Mouse (Mus musculus): ENCODE measurements around the gene Olfr814. TPM values are rescaled to one million over a fixed set of nuclear protein-coding genes. Genes with fewer than 3 reads are reported as not detected.
"Not testable (repeated sequence)": the region's sequence is repeated elsewhere in the genome, so short reads cannot be mapped to it uniquely, and the experiment has no call there.

Olfr814 gene
- not detected in 2 replicates for total RNA-seq (2014; fragmentation: Nextera tagmentation)
- 0.05 and 0.06 TPM in 2 replicates for total RNA-seq (2017)
- polyA plus RNA-seq (2012): not detected in 2 replicates

GRCm38 (mm10) chr10:129879751-129880150, at the start of gene Olfr814:
Olfr814 (minus strand) TSS chr10:129879851.
- DNase-seq (ENCODE audit: low spot score); H3K4me1 ChIP-seq (ENCODE audit: insufficient read depth, low read depth, low read length); ATAC-seq (ENCODE audit: extremely low read depth, insufficient number of reproducible peaks, low FRiP score, poor library complexity, severe bottlenecking); H3K9me3 ChIP-seq (replicated peaks); H3K27me3 ChIP-seq (ENCODE audit: insufficient read depth, low read length); H3K36me3 ChIP-seq (replicated peaks); H3K4me3 ChIP-seq (ENCODE audit: low read depth, low read length): not testable (repeated sequence)

GRCm38 (mm10) chr10:129915497-129915896, 35.8 kb upstream of the Olfr814 start, which contains the start of gene Olfr816:
Olfr816 (minus strand) TSS chr10:129915597.
- H3K4me3 ChIP-seq (ENCODE audit: low read depth, low read length): no peak within 1 kb of the TSS
- TF ChIP-seq GATA2 (IDR thresholded peaks at IDR 0.05; ENCODE audit: borderline replicate concordance, low read depth, low read length): no peak
- no peak for TF ChIP-seq TAL1 (conservative IDR thresholded peaks at IDR 0.05; ENCODE audit: low read depth, low read length)
- TF ChIP-seq GATA1 (IDR thresholded peaks at IDR 0.05; ENCODE audit: borderline replicate concordance, low read length): no peak
- TF ChIP-seq POLR2AphosphoS5 (IDR thresholded peaks at IDR 0.05; ENCODE audit: insufficient replicate concordance, low read depth, low read length): no peak
- TF ChIP-seq CTCF (IDR thresholded peaks at IDR 0.05; ENCODE audit: low read depth, low read length): no peak
- H3K4me1 ChIP-seq (ENCODE audit: insufficient read depth, low read depth, low read length): no peaks in the 10 kb centered on the region
- DNase-seq (ENCODE audit: low spot score): no peak
- no peaks in the 10 kb centered on the region for H3K9me3 ChIP-seq (replicated peaks)
- ATAC-seq (ENCODE audit: extremely low read depth, insufficient number of reproducible peaks, low FRiP score, poor library complexity, severe bottlenecking): no peak
- no peaks in the 10 kb centered on the region for H3K27me3 ChIP-seq (ENCODE audit: insufficient read depth, low read length)
- H3K36me3 ChIP-seq (replicated peaks): no peaks in the 10 kb centered on the region

GRCm38 (mm10) chr10:129905767-129906166, 26.1 kb upstream of the Olfr814 start, which contains the start of gene Olfr815:
Olfr815 (minus strand) TSS chr10:129905867.
- H3K36me3 ChIP-seq (replicated peaks); H3K4me3 ChIP-seq (ENCODE audit: low read depth, low read length); H3K27me3 ChIP-seq (ENCODE audit: insufficient read depth, low read length); H3K9me3 ChIP-seq (replicated peaks); ATAC-seq (ENCODE audit: extremely low read depth, insufficient number of reproducible peaks, low FRiP score, poor library complexity, severe bottlenecking); DNase-seq (ENCODE audit: low spot score); H3K4me1 ChIP-seq (ENCODE audit: insufficient read depth, low read depth, low read length): not testable (repeated sequence)

GRCm38 (mm10) chr10:129885934-129886333, 6.3 kb upstream of the Olfr814 start:
- Histone ChIP-seq H3K4me1 (ENCODE audit: insufficient read depth, low read depth, low read length) (no peaks in the 10 kb centered on the region), H3K4me3 (ENCODE audit: low read depth, low read length) (no peak overlapping the region), H3K9me3 (replicated peaks) (no peaks in the 10 kb centered on the region), H3K36me3 (replicated peaks) (no peaks in the 10 kb centered on the region), H3K27me3 (ENCODE audit: insufficient read depth, low read length) (no peaks in the 10 kb centered on the region)
- DNase-seq (ENCODE audit: low spot score) (no peak), ATAC-seq (ENCODE audit: extremely low read depth, insufficient number of reproducible peaks, low FRiP score, poor library complexity, severe bottlenecking) (no peak)
- TF ChIP-seq GATA1 (IDR thresholded peaks at IDR 0.05; ENCODE audit: borderline replicate concordance, low read length) (no peak), GATA2 (IDR thresholded peaks at IDR 0.05; ENCODE audit: borderline replicate concordance, low read depth, low read length) (no peak), POLR2AphosphoS5 (IDR thresholded peaks at IDR 0.05; ENCODE audit: insufficient replicate concordance, low read depth, low read length) (no peak), CTCF (IDR thresholded peaks at IDR 0.05; ENCODE audit: low read depth, low read length) (no peak), TAL1 (conservative IDR thresholded peaks at IDR 0.05; ENCODE audit: low read depth, low read length) (no peak)

- ATAC-seq (ENCODE audit: extremely low read depth, insufficient number of reproducible peaks, low FRiP score, poor library complexity, severe bottlenecking); H3K4me1 ChIP-seq (ENCODE audit: insufficient read depth, low read depth, low read length); DNase-seq (ENCODE audit: low spot score); H3K4me3 ChIP-seq (ENCODE audit: low read depth, low read length); H3K9me3 ChIP-seq (replicated peaks); H3K36me3 ChIP-seq (replicated peaks); H3K27me3 ChIP-seq (ENCODE audit: insufficient read depth, low read length): not testable (repeated sequence)
Measured at GRCm38 (mm10) chr10:129885496-129885895, 5.8 kb upstream of the Olfr814 start.

- DNase-seq (ENCODE audit: low spot score): no peak
- Histone ChIP-seq H3K9me3 (replicated peaks) (no peaks in the 10 kb centered on the region), H3K27me3 (ENCODE audit: insufficient read depth, low read length) (no peaks in the 10 kb centered on the region), H3K4me3 (ENCODE audit: low read depth, low read length) (no peak within 1 kb of the TSS), H3K36me3 (replicated peaks) (no peaks in the 10 kb centered on the region), H3K4me1 (ENCODE audit: insufficient read depth, low read depth, low read length) (no peaks in the 10 kb centered on the region)
- TF ChIP-seq CTCF (IDR thresholded peaks at IDR 0.05; ENCODE audit: low read depth, low read length) (no peak), GATA2 (IDR thresholded peaks at IDR 0.05; ENCODE audit: borderline replicate concordance, low read depth, low read length) (no peak), GATA1 (IDR thresholded peaks at IDR 0.05; ENCODE audit: borderline replicate concordance, low read length) (no peak), TAL1 (conservative IDR thresholded peaks at IDR 0.05; ENCODE audit: low read depth, low read length) (no peak), POLR2AphosphoS5 (IDR thresholded peaks at IDR 0.05; ENCODE audit: insufficient replicate concordance, low read depth, low read length) (no peak)
- no peak for ATAC-seq (ENCODE audit: extremely low read depth, insufficient number of reproducible peaks, low FRiP score, poor library complexity, severe bottlenecking)
Measured at GRCm38 (mm10) chr10:129855067-129855466, 24.6 kb downstream of the Olfr814 start, which contains the start of gene Olfr813. Olfr813 (plus strand) TSS chr10:129855367.

GRCm38 (mm10) chr10:129847343-129847742, 32.3 kb downstream of the Olfr814 start:
- Histone ChIP-seq H3K27me3 (ENCODE audit: insufficient read depth, low read length) (no peaks in the 10 kb centered on the region), H3K4me1 (ENCODE audit: insufficient read depth, low read depth, low read length) (no peaks in the 10 kb centered on the region), H3K9me3 (replicated peaks) (no peaks in the 10 kb centered on the region), H3K36me3 (replicated peaks) (no peaks in the 10 kb centered on the region), H3K4me3 (ENCODE audit: low read depth, low read length) (no peak overlapping the region)
- no peak for ATAC-seq (ENCODE audit: extremely low read depth, insufficient number of reproducible peaks, low FRiP score, poor library complexity, severe bottlenecking)
- no peak for DNase-seq (ENCODE audit: low spot score)
- TF ChIP-seq POLR2AphosphoS5 (IDR thresholded peaks at IDR 0.05; ENCODE audit: insufficient replicate concordance, low read depth, low read length) (no peak), GATA1 (IDR thresholded peaks at IDR 0.05; ENCODE audit: borderline replicate concordance, low read length) (no peak), CTCF (IDR thresholded peaks at IDR 0.05; ENCODE audit: low read depth, low read length) (no peak), GATA2 (IDR thresholded peaks at IDR 0.05; ENCODE audit: borderline replicate concordance, low read depth, low read length) (no peak), TAL1 (conservative IDR thresholded peaks at IDR 0.05; ENCODE audit: low read depth, low read length) (no peak)
